Mouse (Mus musculus) left cerebral cortex, postnatal 14 days (tissue): ENCODE data around the gene Zdhhc5. TPM values are rescaled to one million over a fixed set of nuclear protein-coding genes. Genes with fewer than 3 reads are reported as not detected.
A peak's percentile ranks its signal among the peaks of the same experiment; 100 is the strongest.
"Not testable (repeated sequence)": the region's sequence is repeated elsewhere in the genome, so short reads cannot be mapped to it uniquely, and the experiment has no call there.

Experiments
- DNase-seq, 2 experiments: peaks; one replicate each; pipeline ENCODE4 v3.0.0; 2021 to 2022; ENCODE audit warnings: low spot score in 2 of 2, mixed read lengths in 1 of 2
- intact Hi-C: fragments of 180-260 bp; cut with DNase I; formaldehyde crosslinking; loops from one replicate; pipeline ENCODE4 v1.15.1; 2025
- total RNA-seq, 2 experiments: library from RNA; stranded (reverse); gene quantifications; 2 replicates each; pipeline ENCODE4 v1.2.3; 2021

Zdhhc5 gene
- total RNA-seq, 2 experiments from 2014 or later, result 41.6 to 42.9 TPM

- peak in 1 of 2 experiments; percentile 28 for DNase-seq
- intact Hi-C loops, result loop anchor here (5.0 kb wide), 1 partner anchor 37 kb away; the partner anchor contains the start of genes Gm28635, Med19 and Tmx2
Measured at GRCm38 (mm10) chr2:84714422-84714810, 564 bp downstream of the Zdhhc5 start.

- intact Hi-C loops, result loop anchor here (5.0 kb wide), 1 partner anchor 35 kb away; the partner anchor contains the start of genes Gm28635, Med19 and Tmx2
Measured at GRCm38 (mm10) chr2:84711898-84712297, 3.1 kb downstream of the Zdhhc5 start.

GRCm38 (mm10) chr2:84707523-84707922 lies 7.5 kb downstream of the Zdhhc5 start:
- no peak for DNase-seq
- intact Hi-C loops, result no loop called here

More at GRCm38 (mm10) chr2:84711898-84712297, 3.1 kb downstream of the Zdhhc5 start:
- DNase-seq, result no peak

- intact Hi-C loops, result no loop called here
- DNase-seq, result no peak
Measured at GRCm38 (mm10) chr2:84705295-84705694, 9.7 kb downstream of the Zdhhc5 start.

GRCm38 (mm10) chr2:84704329-84704728 lies 10.7 kb downstream of the Zdhhc5 start:
- no peak for DNase-seq
- intact Hi-C loops, result no loop called here

GRCm38 (mm10) chr2:84703497-84703896 lies 11.5 kb downstream of the Zdhhc5 start:
- intact Hi-C loops, result no loop called here
- DNase-seq, result no peak

- intact Hi-C loops, result no loop called here
- DNase-seq, result no peak
Measured at GRCm38 (mm10) chr2:84695007-84695695, 19.8 kb downstream of the Zdhhc5 start.

GRCm38 (mm10) chr2:84690050-84690449 lies 24.9 kb downstream of the Zdhhc5 start:
- DNase-seq, result no peak
- intact Hi-C loops, result no loop called here

- no peak for DNase-seq
- intact Hi-C loops, result no loop called here
Measured at GRCm38 (mm10) chr2:84688080-84688844, 26.7 kb downstream of the Zdhhc5 start.

- DNase-seq, result no peak
- intact Hi-C loops, result no loop called here
Measured at GRCm38 (mm10) chr2:84682605-84683183, 32.3 kb downstream of the Zdhhc5 start.

- intact Hi-C loops, result loop anchor here (5.0 kb wide), 1 partner anchor 33 kb away; no protein-coding TSS in a partner anchor
- DNase-seq, result no peak
Measured at GRCm38 (mm10) chr2:84679016-84679415, 36.0 kb downstream of the Zdhhc5 start, which contains the start of gene Tmx2. Gene Tmx2, minus strand, starts transcription at chr2:84679140.

GRCm38 (mm10) chr2:84677968-84678880 lies 36.8 kb downstream of the Zdhhc5 start, which contains the start of the genes Gm28635 and Med19:
Gene Gm28635, minus strand, starts transcription at chr2:84678041.
Gene Med19, plus strand, starts transcription at chr2:84678402.
- intact Hi-C loops, result loop anchor here (5.0 kb wide), 1 partner anchor 34 kb away; no protein-coding TSS in a partner anchor
- peak; percentile 95 to 99 for DNase-seq

GRCm38 (mm10) chr2:84677270-84677967 lies 37.6 kb downstream of the Zdhhc5 start:
- intact Hi-C loops, result loop anchor here (5.0 kb wide), 1 partner anchor 35 kb away; no protein-coding TSS in a partner anchor

GRCm38 (mm10) chr2:84671535-84671934 lies 43.4 kb downstream of the Zdhhc5 start:
- intact Hi-C loops, DNase-seq: not testable (repeated sequence)

More at GRCm38 (mm10) chr2:84677270-84677967, 37.6 kb downstream of the Zdhhc5 start:
- DNase-seq, result no peak

- peak; percentile 92 to 96 for DNase-seq
- intact Hi-C loops, result no loop called here
Measured at GRCm38 (mm10) chr2:84670569-84670933, 44.4 kb downstream of the Zdhhc5 start, which contains the start of gene Selenoh. Gene Selenoh, minus strand, starts transcription at chr2:84670770.

GRCm38 (mm10) chr2:84669828-84670568 lies 45.0 kb downstream of the Zdhhc5 start:
- DNase-seq, result no peak
- intact Hi-C loops, result no loop called here

GRCm38 (mm10) chr2:84666081-84666480 lies 48.9 kb downstream of the Zdhhc5 start:
- intact Hi-C loops, result no loop called here
- no peak for DNase-seq
